Mouse (Mus musculus) CH12.LX (cell line): ENCODE results near the gene Asap2.

Experiments used
- CTCF ChIP-seq, 2 experiments: IDR thresholded peaks in 1 of 2; conservative IDR thresholded peaks in 1 of 2; 2 replicates each; pipeline ENCODE4 v1.5.1; 2011 to 2012; ENCODE audit warnings: low read depth in 2 of 2, low read length in 2 of 2, improper control_type of control experiment in 1 of 2, inconsistent platforms in 1 of 2, mild to moderate bottlenecking in 1 of 2, moderate library complexity in 1 of 2
- USF1 ChIP-seq: IDR thresholded peaks from 2 replicates; pipeline ENCODE4 v1.6.1; 2014; ENCODE audit warnings: low read depth, mild to moderate bottlenecking, inconsistent platforms, low read length, improper control_type of control experiment

DNA sequence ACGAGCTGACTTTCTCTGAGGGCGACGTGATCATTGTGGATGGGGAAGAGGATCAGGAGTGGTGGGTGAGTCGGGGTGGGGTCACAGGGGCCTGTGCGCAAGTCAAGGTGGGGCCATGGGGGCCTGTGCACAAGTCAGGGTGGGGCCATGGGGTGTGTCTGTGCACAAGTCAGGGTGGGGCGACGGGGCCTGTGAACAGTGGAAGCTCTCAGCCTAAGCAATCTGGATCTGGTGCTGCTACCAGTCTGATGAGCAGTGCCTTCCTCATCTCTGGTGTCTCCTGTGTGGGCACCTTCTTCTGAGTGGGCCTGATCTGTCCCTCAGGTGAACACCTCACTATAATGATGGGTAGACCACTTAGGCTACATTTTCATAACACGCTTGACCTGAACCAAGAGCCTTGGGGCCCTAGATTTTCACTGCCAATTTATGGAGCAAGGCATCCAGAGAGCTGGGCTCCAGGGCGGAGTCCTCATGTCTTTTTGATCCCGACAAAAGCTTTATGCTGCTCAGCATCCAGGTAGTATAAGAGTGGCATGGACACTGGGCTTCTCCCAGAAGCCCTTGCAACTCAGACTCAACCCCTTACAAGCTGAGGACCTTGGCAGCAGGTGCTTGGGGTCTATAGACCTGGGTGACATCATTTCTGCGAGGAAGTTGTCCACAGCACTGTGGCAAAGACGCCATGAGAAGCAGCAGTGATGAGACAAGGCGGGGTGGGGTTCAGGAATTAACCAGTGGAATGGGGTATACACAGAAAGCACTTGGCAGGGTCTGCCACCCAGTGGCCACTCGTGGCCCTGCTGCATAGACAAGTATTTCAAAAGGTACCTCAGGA is 275.9 kb downstream of the Asap2 start:
- TF ChIP-seq USF1 (no peak), CTCF (conservative IDR thresholded peaks at IDR 0.05 in 1 of 2, IDR thresholded peaks at IDR 0.05 in 1 of 2; ENCODE audit: low read depth in 2 of 2, low read length in 2 of 2) (peak; percentile 18 to 75; a peak in 2 of 4 replicates)
